Mouse (Mus musculus) brain, embryonic 18.5 days (tissue): ENCODE results near the gene Catsper2.
A peak's percentile ranks its signal among the peaks of the same experiment; 100 is the strongest.

ENCODE experiments used
- DNase-seq: peaks from one replicate; pipeline ENCODE4 v3.0.0-alpha.2; 2012; ENCODE audit warnings: low read depth, low spot score

Catsper2 gene

GRCm38 (mm10) chr2:121354820-121355592, 58.6 kb downstream of the Catsper2 start, which contains the start of gene Ppip5k1:
Gene Ppip5k1, minus strand, starts transcription at chr2:121355396.
- peak; percentile 93 for DNase-seq

- DNase-seq, result no peak
Measured at GRCm38 (mm10) chr2:121354378-121354777, 59.2 kb downstream of the Catsper2 start.

- no peak for DNase-seq
Measured at GRCm38 (mm10) chr2:121353156-121353555, 60.4 kb downstream of the Catsper2 start.
